Mouse (Mus musculus): ENCODE measurements around the gene Por. TPM values are rescaled to one million over a fixed set of nuclear protein-coding genes. Genes with fewer than 3 reads are reported as not detected.

Por gene
- polyA plus RNA-seq, 2 experiments from 2014 or later: 28.9 to 69.0 TPM

DNA sequence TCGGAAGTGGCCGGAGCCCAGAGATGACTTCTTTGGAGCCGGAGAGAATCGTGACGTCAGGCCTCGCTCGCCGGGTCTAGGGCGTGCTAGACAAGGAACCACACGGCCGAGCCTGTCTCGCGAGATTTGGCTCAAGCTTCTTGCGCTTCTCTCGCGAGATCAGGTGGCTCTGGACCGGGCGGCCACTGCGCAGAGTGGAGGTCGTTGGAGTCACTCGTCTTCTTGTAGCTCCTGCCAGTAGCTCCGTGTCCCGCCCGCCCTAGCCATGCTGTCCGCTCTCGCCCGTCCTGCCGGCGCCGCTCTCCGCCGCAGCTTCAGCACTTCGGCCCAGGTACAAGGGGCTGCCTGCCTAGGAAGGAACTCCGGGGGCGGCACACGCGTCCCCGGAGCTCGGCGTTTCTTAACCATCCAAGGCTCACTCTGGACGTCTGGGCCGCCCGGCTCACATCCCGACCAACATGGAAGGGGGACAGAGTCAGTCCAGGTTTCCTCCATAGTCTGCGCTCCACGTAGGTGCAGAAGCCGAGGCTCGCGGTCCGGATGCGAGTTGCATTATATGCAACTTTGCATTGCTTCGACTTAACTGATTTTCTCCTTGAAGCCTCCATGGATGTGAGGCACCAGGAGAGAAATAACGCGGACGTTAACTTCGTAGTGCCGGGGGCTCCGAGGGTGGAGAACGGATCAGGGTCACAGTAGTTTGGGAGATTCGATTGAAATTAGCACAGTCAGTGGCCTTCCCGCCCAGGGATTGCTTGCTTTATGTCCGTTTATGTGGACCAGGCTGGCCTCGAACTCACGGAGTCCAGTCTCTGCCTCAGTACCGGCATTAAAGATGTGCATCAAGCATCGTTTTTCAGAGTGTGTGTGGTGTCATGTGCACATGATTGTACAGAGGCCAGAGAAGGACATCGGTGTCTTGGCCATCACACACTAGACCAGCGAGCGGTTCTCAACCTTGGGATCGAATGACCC, 108.9 kb downstream of the Por start, which contains the start of gene Mdh2:
Gene Mdh2 (plus strand): TSS at position 10 of the 975 bp plus-strand sequence.
- ATAC-seq: peak; percentile 97

DNA sequence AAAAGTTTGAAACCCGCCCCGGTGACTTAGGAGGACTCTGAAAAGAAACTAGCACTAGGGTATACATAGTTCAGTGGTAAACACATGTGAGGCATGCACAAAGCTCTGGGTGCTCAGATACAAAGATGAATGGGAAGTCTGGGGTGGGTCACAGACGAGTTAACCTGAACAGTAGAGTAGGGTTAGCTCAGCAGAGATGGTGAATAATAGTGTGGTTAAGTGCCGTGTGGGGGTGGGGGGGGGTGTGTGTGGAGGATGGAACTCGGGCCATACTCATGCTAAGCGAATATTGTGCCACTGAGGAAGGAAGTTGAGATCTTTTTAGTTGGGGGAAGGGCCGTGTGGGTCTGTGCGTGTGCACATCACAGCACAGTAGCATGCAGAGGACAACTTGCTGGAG, 110.5 kb downstream of the Por start:
- ATAC-seq: no peak

DNA sequence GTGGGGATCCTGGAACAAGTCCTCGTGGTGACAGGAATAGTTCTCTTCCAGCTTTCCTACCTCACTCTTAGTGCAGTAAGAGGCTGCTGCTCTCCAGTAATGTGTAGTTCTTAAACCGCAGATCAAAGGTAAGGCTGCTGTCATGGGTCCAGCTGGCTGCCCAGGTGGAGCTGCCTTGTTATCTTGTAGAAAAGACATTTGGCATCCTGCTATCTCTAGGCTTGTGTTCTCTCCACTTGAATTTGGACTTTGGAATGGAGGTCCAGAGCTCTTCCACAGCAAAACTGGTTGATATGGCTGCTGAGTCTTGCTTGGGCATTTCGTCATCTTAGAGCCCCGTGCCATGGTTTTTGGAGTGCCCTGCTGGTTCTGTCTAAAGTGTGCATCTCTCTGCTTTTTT, 113.1 kb downstream of the Por start:
- no peak for ATAC-seq

Other genes starting within 250 kb of the Por start
- gene Hip1, start 124.9 kb upstream of the Por start, polyA plus RNA-seq (2017; shearing (Covaris generic)): 1 to 10 TPM; 5.4 to 7.4 TPM
- not detected for gene Ccl26, start 106.5 kb upstream of the Por start, polyA plus RNA-seq (2017; shearing (Covaris generic))
- gene Ccl24, start 97.0 kb upstream of the Por start, polyA plus RNA-seq (2017; shearing (Covaris generic)): not detected
- gene Rhbdd2, start 37.4 kb upstream of the Por start, polyA plus RNA-seq (2017; shearing (Covaris generic)): 10 to 100 TPM; 17.6 to 36.8 TPM
- gene Tmem120a, start 74.4 kb downstream of the Por start, polyA plus RNA-seq (2017; shearing (Covaris generic)): 10 to 100 TPM; 40.0 to 52.4 TPM
- gene Styxl1, start 108.4 kb downstream of the Por start, polyA plus RNA-seq (2017; shearing (Covaris generic)): 1 to 10 TPM in 1 of 2 experiments, under 1 TPM in 1; 0.61 to 1.1 TPM
- gene Mdh2, start 108.4 kb downstream of the Por start, polyA plus RNA-seq (2017; shearing (Covaris generic)): 100 to 1,000 TPM; 657 to 753 TPM
- not detected for gene Srrm3, start 136.9 kb downstream of the Por start, polyA plus RNA-seq (2017; shearing (Covaris generic))
- gene Hspb1, start 217.9 kb downstream of the Por start, polyA plus RNA-seq (2017; shearing (Covaris generic)): 1 to 10 TPM in 1 of 2 experiments, not detected in 1; 1.3 TPM

All from CD4-positive, CD25-positive, alpha-beta regulatory T cell, adult 4 months (primary cell).